Mouse (Mus musculus): ENCODE data around the gene Tmem269.

Gene Tmem269

DNA sequence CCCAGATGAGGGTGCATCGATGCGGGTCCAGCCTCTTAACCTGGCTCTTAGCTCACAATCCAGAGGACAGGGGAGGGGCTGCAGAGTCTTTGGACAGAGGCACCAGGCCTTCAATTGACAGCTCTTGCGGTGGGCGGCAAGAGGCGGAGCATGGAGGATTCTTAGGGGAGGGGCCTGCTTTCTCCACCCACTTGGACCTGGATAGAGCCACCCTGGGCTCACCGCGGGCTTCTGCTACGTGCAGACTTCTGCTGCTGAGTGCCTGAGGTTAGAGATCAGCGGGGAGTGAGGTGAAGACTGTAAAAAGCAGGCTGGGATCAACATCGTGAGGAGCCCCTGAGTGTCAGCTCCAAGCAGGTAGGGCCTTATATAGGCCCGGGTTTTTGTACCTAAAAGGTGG lies at the start of gene Tmem269:
Tmem269 (minus strand) TSS at position 49 of the 400 bp plus-strand sequence.
- DNase-seq: peak; percentile 34

DNA sequence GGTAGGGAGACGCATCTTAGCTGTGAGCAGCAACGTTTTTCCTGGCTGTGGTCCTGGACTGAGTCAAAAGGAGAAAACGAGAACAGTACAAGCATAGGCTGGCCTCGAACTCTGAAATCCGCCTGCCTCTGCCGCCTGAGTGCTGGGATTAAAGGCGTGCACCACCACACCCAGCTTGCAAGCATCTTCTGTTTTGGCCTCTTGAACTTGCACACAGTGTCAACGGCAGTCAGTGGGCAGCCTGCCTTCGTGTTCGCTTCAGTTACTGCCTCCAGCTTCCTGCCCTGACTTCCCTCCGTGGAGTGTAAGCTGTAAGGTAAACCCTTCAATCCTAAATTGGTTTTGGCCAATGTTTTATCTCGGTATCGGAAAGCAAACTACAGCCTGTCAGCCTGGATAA lies 48.6 kb upstream of the Tmem269 start:
- DNase-seq: no peak

DNA sequence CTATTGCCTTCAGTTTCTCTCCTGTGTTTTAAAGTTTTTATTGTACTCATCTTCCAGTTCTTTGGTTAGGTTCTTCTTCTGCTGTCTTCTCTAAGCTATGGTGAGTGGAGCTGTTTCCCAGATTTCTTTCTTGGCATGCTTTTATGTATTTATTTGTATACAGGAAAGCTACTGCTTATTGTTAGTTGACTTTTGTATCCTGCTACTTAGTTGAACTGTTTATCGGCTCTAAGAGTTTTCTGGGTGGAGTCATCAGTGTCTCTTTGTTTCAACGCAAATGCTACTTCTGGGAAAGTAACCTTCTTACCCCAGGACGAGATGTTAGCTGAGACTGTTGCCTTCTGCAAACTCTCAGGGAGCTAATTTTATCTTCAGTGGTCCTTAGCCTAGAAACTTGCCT lies 45.4 kb upstream of the Tmem269 start:
- DNase-seq: no peak

DNA sequence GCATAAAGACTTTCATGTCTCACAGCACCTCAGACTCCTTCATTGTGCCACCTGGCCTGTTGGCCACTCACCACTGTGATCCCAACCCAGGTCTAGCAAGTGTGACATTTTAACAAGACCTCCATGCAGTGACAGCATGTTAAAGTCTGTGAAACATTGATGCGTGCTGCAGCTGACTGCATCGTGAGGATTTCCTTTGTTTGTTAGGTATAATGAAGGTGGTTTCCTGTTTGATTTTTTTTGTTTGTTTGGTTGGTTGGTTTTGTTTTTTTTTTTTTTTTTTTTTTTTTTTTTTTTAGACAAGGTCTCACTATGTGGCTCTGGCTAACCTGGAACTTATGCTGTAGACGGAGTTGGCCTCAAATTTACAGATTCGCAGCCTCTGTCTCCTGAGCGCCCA lies 44.5 kb upstream of the Tmem269 start:
- no peak for DNase-seq

DNA sequence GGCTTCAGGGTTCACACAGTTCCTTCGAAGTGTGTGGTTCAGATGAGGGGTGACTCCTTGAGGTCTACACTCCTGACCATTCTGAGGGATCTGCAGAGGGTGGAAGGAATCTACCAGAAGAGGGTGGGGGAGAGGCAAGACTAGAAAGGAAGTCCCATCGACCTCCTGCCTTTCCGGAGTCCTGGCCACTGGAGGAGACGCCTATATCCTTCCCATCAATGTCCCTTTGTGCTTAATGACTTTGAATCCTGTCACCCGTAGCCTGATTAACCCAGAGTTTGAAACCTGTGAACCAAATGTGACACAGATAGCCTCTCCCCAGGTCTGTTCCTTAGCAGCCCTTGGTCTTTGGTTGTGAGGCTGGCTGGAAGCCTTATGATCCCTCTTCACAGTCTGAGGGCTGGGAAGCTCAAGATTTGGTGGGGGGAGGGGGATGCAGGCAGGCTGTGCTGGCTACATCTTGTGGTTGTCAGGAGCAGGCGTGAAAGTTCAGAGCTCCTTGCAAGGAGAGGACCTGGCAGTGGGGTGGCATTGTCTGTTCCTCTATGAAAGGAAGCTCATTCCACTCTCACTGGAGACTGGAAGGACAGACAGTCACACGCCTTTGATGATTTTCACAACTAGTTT lies 43.2 kb upstream of the Tmem269 start:
- DNase-seq: no peak

DNA sequence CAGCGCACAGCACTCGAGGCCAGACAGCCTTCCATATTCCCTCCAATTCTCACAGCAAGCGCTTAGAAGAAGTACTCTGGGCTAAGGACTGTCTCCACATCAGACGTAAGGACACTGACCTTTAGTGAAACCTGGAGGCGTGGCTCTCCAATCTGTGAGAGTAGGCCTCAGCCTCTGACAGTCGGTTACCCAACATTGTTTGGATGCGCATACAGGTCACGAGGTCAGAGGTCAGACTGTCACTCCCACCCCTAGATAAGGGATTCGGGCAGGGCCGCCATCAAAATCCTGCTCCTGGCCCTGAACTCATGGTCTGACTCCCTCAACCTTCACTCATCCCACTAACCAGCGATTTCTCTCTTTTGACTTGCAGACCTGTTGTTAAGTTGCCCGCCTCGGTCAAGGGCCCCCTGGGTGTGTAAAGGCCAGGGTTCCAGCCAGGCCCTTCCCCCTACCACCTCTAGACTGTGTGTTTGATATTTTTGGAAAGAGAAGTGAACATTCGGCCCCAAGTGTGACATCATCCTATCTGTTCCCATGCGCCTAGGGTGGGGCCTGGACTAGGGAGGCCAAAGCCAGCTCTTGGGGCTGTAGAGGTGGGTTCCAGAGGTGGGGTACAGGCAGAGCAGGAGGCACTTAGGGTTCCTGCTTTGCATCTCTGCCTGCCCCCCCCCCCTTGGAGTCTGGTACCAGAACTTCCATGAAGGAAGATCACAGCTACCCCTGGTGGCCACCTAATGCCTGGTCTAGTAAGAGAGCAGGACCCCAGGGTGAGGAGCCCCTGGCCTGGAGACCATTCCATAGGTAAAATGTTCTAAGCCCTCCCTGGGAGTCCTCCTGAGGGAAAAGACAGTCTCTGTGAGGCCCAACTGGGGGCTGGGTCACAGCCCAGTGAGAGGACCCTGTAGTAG lies 41.6 kb upstream of the Tmem269 start:
- no peak for DNase-seq

DNA sequence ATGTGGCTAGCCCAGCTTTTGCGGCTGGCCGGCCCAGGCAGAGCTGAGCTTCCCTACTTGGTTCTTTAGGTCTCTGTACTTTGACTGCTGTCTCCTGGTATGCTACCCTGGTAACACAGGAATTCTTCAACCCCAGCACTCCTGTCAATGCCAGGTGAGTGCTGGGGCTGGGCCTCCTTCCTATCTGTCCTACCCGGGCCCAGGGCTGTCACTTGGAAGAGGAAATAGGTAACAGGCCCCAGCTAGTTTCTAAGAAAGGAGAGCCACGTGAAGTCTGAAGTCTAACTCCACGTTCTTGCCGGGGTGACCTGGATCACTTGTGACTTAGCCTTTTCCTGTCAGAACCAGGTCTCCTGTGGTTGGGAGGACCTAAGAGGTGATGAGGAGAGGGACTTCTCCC lies 39.1 kb upstream of the Tmem269 start:
- no peak for DNase-seq

DNA sequence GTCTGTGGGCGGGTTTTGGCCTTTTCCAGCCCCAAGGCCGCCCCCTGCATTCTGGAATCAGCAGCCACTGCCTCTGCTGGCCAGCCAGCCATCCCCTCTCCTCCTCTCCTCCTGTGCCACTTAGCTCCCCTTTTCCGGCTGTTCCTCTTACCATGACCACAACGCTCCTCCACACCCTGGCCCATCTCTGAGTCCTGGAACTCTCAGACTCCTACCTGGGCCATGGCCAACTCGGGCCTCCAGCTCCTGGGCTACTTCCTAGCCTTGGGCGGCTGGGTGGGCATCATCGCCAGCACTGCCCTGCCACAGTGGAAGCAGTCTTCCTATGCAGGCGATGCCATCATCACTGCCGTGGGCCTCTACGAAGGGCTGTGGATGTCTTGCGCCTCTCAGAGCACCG lies 37.3 kb upstream of the Tmem269 start, which contains the start of gene Cldn19:
Cldn19 (plus strand) TSS at position 64 of the 400 bp plus-strand sequence.
- DNase-seq: no peak

- DNase-seq: no peak
These were observed 36.1 kb upstream of the Tmem269 start for GRCm38 (mm10) chr4:119254012-119254618.

DNA sequence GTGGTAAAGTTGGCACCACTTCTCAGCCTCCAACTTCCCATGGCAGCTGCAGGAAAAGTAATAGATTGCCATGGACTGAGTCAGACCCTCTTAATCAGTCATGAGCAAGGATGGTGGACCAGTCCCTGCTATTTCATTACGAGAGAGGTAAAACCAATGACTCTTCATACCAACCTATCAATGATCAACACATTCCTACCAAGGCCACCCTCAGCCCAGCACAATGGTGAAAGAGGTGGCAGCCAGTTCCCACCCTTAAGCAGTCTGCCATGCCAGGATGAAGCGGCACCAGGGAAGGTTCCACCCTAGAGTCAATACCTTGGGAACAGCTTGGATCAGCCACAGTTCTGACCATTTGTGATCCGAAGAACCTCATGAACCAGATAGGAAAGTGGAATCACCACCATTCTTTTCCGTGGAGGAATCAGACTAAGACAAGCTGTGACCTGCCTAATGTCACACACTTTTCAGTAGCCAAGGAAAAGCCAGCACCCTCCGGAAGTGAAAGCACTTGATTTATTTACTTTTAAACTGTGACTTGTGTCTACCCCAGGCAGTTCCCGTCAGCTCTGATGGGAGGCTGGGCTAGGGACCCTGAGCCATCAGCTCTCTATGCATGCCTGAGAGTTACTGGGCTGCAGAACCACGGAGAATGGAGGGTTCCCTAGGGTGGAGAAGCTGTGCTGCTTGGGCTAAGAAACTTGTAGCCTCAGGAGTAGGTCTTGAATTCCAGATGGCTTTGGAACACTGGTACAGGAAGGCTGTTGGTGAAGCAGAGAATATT lies 34.2 kb upstream of the Tmem269 start:
- no peak for DNase-seq

- no peak for DNase-seq
These were observed 30.5 kb upstream of the Tmem269 start for GRCm38 (mm10) chr4:119248407-119248965.

DNA sequence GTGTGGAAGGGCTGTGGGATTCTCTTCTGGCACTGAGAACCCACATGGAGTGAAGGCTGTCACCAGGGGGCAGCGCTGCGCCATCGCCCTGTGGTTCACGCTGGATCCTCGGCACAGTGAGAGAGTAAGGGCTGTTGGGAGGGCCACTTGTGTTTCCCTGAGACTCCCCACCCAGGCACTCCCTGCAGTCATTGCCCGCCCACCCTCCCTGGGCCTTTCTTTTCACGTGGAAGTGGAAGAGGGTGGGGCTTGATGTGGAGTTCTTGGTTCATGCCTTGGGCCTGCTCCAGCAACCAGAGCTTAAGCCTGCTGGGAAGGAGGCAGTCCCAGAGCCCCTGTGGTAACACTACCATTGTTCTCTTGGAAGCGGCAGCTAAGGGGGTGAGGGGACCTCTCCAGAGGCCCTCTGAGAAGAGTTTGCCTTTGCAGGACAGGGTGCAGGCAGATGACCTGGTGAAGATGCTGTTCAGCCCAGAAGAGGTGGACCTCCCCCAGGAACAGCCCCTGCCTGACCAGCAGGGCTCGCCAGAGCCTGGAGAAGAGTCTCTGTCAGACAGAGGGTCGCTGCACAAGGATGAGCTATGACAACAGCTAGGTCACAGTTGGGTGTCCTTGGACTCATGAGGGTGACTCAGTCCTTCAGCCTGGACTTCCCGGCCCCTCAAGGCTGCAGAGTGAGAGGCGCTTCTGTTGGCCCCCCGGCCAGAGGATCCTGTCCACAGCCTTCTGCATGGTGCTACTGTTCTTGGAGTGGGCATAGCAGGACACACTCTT lies 29.6 kb upstream of the Tmem269 start:
- DNase-seq: peak; percentile 74

DNA sequence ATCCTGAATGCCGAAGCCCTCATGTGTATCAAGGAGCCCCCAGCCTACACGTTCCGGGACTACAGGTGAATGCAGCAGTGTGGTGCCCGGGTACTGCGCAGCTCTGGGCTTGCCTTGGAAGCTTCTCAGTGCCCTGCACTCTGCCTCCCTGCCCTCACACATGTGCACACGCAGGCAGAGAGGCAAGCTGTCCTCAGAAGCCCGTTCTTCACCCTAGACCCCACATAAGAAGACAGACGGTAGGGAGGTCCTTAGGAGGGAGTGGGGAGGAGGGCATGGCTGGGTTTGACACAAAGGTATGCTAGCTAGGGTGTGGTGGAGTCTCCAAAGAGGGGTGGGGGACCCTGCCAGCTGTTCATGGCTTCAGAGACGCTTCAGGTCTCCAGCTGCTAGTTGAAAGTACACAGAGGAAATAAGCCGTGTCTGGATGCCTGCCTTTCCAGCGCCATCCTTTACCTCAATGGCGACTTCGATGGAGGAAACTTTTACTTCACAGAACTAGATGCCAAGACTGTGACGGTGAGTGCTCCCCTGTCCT lies 28.7 kb upstream of the Tmem269 start:
- DNase-seq: no peak

- DNase-seq: no peak
These were observed 27.9 kb upstream of the Tmem269 start for GRCm38 (mm10) chr4:119245961-119246360.

GRCm38 (mm10) chr4:119245556-119245955 lies 27.5 kb upstream of the Tmem269 start:
- DNase-seq: no peak

DNA sequence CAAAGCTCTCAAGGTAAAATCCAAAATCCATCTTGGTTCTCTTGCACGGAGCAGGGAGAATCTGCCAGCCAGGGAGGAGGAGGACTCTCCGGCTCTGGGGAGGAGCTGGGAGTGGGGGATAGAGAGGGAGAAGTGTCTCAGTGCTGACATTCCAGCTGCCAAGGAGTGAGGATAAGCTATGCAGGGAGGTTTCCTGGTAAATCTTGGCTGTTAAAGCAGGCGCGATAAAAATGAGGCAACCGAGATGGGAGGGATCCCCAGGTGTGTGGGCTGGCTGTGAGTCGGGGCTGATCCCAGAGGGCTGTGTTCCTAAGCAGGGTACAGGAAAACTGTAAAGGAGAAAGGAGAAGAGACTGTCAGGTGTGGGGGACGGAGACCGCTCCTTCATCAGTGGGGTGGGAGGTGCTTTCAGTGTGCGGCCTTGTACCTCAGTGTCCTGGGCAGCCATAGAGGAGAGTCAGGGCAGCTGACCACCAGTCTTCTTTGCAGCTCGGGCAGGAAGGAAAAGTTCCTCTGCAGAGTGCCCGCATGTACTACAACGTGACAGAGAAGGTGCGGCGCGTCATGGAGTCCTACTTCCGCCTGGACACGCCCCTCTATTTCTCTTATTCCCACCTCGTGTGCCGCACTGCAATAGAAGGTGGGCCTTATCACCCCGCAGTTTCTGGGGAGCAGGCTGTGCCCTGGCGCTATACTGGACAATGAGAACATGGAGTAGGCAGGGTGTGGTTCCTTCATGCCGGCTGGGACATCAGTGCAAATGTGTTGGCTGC lies 26.6 kb upstream of the Tmem269 start:
- DNase-seq: no peak

GRCm38 (mm10) chr4:119242571-119242970 lies 24.6 kb upstream of the Tmem269 start:
- DNase-seq: no peak

DNA sequence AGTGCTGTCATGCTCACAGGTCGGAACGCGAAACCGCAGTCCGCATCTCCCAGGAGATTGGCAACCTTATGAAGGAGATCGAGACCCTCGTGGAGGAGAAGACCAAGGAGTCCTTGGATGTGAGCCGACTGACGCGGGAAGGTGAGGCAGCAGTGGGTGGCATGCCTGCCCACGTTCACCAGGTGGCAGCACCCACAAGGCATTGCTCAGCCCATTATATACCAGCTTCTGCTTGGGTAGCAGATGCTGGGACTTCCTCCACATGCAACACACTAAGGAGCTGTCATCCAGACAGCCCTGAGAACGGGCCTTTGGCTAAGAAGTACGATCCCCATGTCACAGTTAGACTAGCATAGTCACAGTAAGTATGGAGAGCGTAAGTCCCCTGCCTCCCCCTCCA lies 23.6 kb upstream of the Tmem269 start:
- no peak for DNase-seq

DNA sequence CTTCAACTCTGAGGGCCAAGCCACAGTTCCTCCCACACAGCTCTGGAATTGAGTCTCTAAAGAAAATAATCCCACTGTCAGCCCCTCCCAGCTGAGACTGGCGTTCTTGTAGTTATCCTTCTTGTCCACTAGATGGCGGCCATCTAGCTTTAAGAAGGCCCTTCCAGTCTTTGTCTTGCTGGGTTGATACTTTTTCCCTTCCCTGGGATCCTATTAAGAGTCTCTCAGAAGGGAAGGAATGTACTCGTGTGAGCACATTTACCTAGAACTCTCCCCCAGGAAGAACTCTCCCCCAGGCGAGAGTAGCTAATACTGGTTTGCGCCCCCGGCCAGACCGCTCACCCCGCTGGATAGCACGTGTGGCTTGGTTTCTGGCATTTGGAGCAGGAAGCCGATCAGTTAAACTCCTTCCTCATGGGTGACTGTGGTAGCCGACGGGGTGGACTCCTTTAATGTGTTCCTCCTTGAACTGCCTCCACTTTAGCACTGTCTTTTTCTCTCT lies 21.2 kb upstream of the Tmem269 start:
- peak; percentile 86 for DNase-seq

DNA sequence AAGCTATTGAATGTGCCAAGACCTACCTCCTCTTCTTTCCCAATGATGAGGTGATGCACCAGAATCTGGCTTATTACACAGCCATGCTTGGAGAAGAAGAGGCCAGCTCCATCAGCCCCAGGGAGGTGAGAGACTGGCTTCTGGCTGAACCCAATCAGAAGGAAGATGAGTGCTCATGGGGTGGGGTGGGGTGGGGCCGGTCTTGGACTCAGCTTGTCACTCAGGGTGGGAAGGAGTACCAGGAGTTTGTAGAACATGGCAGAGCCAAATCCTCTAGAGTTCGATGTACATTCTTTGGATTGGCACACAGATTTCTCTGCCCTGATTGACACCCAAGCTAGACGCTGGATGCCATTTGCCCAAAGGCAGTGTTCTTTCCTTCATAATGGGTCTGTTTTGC lies 20.6 kb upstream of the Tmem269 start:
- DNase-seq: no peak

DNA sequence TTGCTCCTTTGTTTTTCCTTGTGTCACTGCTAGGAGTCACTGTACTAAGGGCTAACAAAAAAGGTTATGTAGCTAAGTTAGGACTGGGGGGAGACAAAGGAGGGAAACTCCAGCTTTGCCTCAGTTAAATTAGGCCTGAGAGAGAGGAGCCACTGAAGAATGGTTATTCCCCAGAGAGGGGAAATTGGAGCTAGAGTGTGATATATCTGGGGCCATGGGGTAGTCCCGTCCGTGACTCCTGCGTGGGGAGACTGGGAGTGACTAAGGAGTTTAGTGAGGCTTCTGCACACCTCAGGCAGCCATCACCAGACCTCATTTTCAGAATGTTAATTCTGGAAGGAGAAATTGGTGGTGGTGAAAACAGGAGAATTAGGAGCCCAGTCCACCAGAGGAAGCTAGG lies 16.3 kb upstream of the Tmem269 start:
- DNase-seq: no peak
